Mouse (Mus musculus) gastrocnemius, postnatal 14 days (tissue): ENCODE data around the gene Mafk. TPM values are rescaled to one million over a fixed set of nuclear protein-coding genes. Genes with fewer than 3 reads are reported as not detected.
"Not testable (repeated sequence)": the region's sequence is repeated elsewhere in the genome, so short reads cannot be mapped to it uniquely, and the experiment has no call there.

ENCODE experiments used
- DNase-seq: peaks from one replicate; pipeline ENCODE4 v3.0.0; 2021; ENCODE audit warnings: mixed read lengths
- intact Hi-C: fragments of 180-260 bp; cut with DNase I; formaldehyde crosslinking; loops from one replicate; pipeline ENCODE4 v1.15.1; 2025; ENCODE audit warnings: low total_unique reads
- long read RNA-seq, 2 experiments: library from polyadenylated mRNA; stranded (forward); transcript quantifications; one replicate each; pipeline ENCODE4 v2.0.0; 2021
- total RNA-seq, 2 experiments: library from RNA; stranded (reverse); gene quantifications; 2 replicates each; pipeline ENCODE4 v1.2.3; 2021

Gene Mafk
- 10 to 100 TPM; 11.1 to 13.6 TPM for total RNA-seq
- long read RNA-seq, experiment 1, transcript Mafk-201 (3 exons, 2,849 nt) = major isoform, 6 of 12 reads
- long read RNA-seq, experiment 1, partial matches to known transcripts = 1 of 12 reads
- long read RNA-seq, experiment 1, other reads (novel, unspliced or antisense) = 5 of 12 reads
- long read RNA-seq, experiment 2, partial matches to known transcripts = 0 of 16 reads
- long read RNA-seq, experiment 2, other reads (novel, unspliced or antisense) = 13 of 16 reads

- DNase-seq = peak; percentile 97
- intact Hi-C loops = no loop called here
These were observed at the start of gene Mafk for GRCm38 (mm10) chr5:139791227-139792158. Gene Mafk (plus strand): TSS chr5:139791513.

GRCm38 (mm10) chr5:139742640-139743039 lies 48.7 kb upstream of the Mafk start:
- DNase-seq, intact Hi-C loops: not testable (repeated sequence)

GRCm38 (mm10) chr5:139745771-139746170 lies 45.5 kb upstream of the Mafk start:
- intact Hi-C loops = no loop called here
- DNase-seq = no peak

GRCm38 (mm10) chr5:139749413-139750125 lies 41.7 kb upstream of the Mafk start:
- intact Hi-C loops = loop anchor here (2.0 to 5.0 kb wide), 2 partner anchors 33 to 212 kb away; no protein-coding TSS in a partner anchor
- DNase-seq = no peak

GRCm38 (mm10) chr5:139750535-139750934 lies 40.8 kb upstream of the Mafk start:
- intact Hi-C loops = loop anchor here (2.0 to 5.0 kb wide), 2 partner anchors 34 to 213 kb away; no protein-coding TSS in a partner anchor

GRCm38 (mm10) chr5:139754753-139755152 lies 36.6 kb upstream of the Mafk start:
- DNase-seq = peak; percentile 53
- intact Hi-C loops = loop anchor here (5.0 kb wide), 1 partner anchor 217 kb away; no protein-coding TSS in a partner anchor

More at GRCm38 (mm10) chr5:139750535-139750934, 40.8 kb upstream of the Mafk start:
- peak; percentile 54 for DNase-seq

- no peak for DNase-seq
- intact Hi-C loops = no loop called here
These were observed 35.2 kb upstream of the Mafk start for GRCm38 (mm10) chr5:139756135-139756534.

GRCm38 (mm10) chr5:139756586-139756985 lies 34.7 kb upstream of the Mafk start:
- intact Hi-C loops = no loop called here
- no peak for DNase-seq

- no peak for DNase-seq
- intact Hi-C loops = no loop called here
These were observed 33.2 kb upstream of the Mafk start for GRCm38 (mm10) chr5:139758096-139758495.

- intact Hi-C loops = no loop called here
- DNase-seq = no peak
These were observed 27.0 kb upstream of the Mafk start for GRCm38 (mm10) chr5:139764296-139764695.

GRCm38 (mm10) chr5:139768216-139768615 lies 23.1 kb upstream of the Mafk start:
- intact Hi-C loops = no loop called here
- no peak for DNase-seq

- intact Hi-C loops = loop anchor here (5.0 kb wide), 1 partner anchor 42 kb away; the partner anchor contains the start of gene Tmem184a
- DNase-seq = peak; percentile 96
These were observed 15.9 kb upstream of the Mafk start, which contains the start of gene Ints1 for GRCm38 (mm10) chr5:139775216-139775926. Gene Ints1 (minus strand): TSS chr5:139775674.

GRCm38 (mm10) chr5:139776966-139777365 lies 14.3 kb upstream of the Mafk start:
- intact Hi-C loops = loop anchor here (5.0 kb wide), 1 partner anchor 40 kb away; the partner anchor contains the start of gene Tmem184a
- no peak for DNase-seq

- intact Hi-C loops = no loop called here
- no peak for DNase-seq
These were observed 9.9 kb upstream of the Mafk start for GRCm38 (mm10) chr5:139781406-139781805.

GRCm38 (mm10) chr5:139789466-139789865 lies 1.8 kb upstream of the Mafk start:
- no peak for DNase-seq
- intact Hi-C loops = no loop called here

- intact Hi-C loops = no loop called here
- DNase-seq = no peak
These were observed 954 bp downstream of the Mafk start for GRCm38 (mm10) chr5:139792159-139792775.

- DNase-seq = no peak
- intact Hi-C loops = no loop called here
These were observed 1.6 kb downstream of the Mafk start for GRCm38 (mm10) chr5:139792966-139793337.

- DNase-seq = peak; percentile 40
- intact Hi-C loops = no loop called here
These were observed 2.2 kb downstream of the Mafk start for GRCm38 (mm10) chr5:139793338-139794089.
